Mouse (Mus musculus): ENCODE results near the gene Elovl7.

The Elovl7 gene

GRCm38 (mm10) chr13:108240012-108240411 is 25.8 kb downstream of the Elovl7 start:
- in situ Hi-C loops (cut with MboI, MseI): loop anchor here in 1 of 2 experiments (10.0 kb wide), 1 partner anchor 1505 kb away; no protein-coding TSS in a partner anchor

- in situ Hi-C loops (cut with MboI, MseI): loop anchor here in 1 of 2 experiments (10.0 kb wide), 1 partner anchor 1503 kb away; no protein-coding TSS in a partner anchor
These were observed 27.5 kb downstream of the Elovl7 start for GRCm38 (mm10) chr13:108241715-108242114.

DNA sequence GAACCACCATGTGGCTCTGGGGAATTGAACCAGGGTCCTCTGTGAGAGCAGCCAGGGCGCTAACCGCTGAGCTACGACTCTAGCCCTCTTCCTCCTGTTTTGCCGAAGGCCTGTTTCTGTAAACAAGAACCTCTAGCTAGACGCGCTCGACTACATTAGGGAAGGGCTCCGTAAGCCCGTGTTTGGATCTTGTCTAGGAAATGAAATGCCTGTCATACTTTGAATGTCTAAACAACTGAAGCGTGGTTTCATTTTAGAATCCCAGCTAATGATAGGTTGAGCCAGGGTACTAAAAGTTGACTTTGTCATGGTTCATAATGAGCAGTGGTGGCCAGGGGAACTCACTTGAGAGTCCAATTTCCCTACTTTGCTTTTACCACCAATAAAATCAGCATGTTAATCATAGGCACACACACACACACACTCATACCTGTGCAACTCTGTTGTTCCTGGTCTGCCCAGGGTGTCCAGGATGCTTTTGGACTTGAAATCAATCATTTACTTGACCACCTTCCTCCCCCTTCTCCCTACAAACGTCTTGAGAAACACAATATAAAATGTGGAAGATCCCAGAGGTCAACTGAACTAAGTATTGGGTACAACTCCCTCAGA is 31.0 kb downstream of the Elovl7 start:
- in situ Hi-C loops (cut with MboI, MseI): loop anchor here in 1 of 2 experiments (10.0 kb wide), 1 partner anchor 1500 kb away; no protein-coding TSS in a partner anchor

- in situ Hi-C loops (cut with MboI, MseI): loop anchor here in 1 of 2 experiments (10.0 kb wide), 1 partner anchor 1934 kb away; no protein-coding TSS in a partner anchor
These were observed 36.9 kb downstream of the Elovl7 start for GRCm38 (mm10) chr13:108251106-108251505.

- in situ Hi-C loops (cut with MboI, MseI): loop anchor here in 1 of 2 experiments (10.0 kb wide), 1 partner anchor 1931 kb away; no protein-coding TSS in a partner anchor
These were observed 39.8 kb downstream of the Elovl7 start for GRCm38 (mm10) chr13:108253977-108254376.

GRCm38 (mm10) chr13:108263042-108263441 is 48.8 kb downstream of the Elovl7 start:
- in situ Hi-C loops (cut with MboI, MseI): no loop called here

- in situ Hi-C loops (cut with MboI, MseI): no loop called here
These were observed 51.2 kb downstream of the Elovl7 start for GRCm38 (mm10) chr13:108265394-108265793.

DNA sequence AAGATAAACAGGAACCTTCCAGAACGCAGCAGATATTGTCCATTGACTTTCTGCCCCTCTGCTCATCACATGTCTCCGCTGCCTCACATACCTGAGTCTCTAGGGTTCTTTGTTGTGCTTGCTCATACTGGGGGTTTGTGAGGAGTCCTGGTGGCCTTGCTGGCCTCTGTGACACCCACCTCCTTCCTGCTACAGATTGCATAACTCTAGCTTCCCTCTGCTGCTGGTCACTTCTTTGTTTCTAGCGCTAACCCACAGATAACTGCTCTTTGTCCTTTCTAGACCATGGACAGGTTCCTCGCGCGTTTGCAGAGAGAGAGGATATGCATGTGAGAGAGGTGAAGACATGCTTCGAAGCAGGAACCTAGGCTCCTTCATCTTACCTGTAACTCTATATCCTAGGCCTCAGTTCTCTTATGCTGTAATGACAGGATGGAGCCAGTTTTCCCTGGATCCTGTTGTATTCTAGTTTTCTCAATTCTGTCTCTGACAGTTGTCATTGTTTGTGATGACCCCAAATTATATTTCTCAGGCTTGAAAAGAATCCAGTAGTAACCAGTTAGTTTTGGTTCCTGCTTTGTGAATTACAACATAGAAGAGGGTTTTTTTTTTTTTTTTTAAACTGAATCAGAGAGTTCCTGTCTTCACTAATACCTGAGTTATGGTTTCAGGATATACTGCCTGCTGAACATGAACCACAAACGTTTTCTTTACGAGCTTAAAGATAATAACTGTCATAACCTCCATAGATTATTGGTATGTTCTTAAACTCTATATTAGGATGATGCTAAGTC is 53.8 kb downstream of the Elovl7 start:
- in situ Hi-C loops (cut with MboI, MseI): no loop called here

DNA sequence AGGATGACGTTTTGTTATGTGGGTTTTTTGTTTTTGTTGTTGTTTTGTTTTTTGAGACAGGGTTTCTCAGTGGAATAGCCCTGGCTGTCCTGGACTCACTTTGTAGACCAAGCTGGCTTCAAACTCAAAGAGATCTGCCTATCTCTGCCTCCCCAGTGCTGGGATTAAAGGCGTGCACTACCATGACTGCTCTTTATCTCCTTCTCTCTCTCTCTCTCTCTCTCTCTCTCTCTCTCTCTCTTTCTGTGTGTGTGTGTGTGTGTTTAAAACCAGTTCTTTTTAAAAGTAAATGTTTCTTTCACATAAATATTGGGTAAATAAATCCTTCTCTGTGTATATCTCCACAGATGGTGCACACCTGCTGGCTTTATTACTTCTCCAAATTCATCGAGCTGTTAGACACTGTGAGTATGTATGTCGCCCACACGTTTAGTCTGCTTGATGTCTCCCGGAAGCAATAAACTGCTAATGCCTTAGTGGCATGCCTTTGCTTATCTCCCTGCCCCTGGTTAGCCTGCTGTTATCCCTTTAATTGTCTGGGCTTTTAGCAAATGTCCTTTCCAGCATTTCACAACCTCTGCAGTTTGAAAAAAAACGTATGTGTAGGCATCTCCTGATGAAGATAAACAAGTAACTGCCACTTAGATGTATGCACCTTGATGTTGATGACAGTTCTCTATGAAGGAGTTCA is 57.4 kb downstream of the Elovl7 start:
- in situ Hi-C loops (cut with MboI, MseI): no loop called here

DNA sequence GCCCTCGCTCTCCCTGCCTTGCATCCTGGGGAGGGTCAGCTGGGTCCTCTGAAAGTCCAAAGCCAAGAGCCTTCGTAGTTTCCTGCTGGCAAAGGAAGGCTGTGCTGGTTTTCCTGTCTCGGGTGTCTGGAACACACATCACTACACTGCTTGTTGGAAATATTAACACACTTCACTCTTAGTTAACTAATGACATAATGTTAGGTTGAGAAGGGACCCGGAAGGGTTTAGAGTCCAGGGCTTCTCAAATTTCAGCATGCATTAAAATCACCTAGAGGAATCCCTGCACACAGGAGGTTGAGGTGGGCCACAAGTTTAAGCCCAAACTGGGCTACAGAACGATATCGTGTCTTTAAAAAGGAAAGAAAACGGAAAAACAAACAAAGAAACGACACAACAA is 58.1 kb downstream of the Elovl7 start:
- in situ Hi-C loops (cut with MboI, MseI): no loop called here

- in situ Hi-C loops (cut with MboI, MseI): no loop called here
These were observed 58.8 kb downstream of the Elovl7 start for GRCm38 (mm10) chr13:108273034-108273433.

- in situ Hi-C loops (cut with MboI, MseI): no loop called here
These were observed 59.3 kb downstream of the Elovl7 start for GRCm38 (mm10) chr13:108273456-108273855.

DNA sequence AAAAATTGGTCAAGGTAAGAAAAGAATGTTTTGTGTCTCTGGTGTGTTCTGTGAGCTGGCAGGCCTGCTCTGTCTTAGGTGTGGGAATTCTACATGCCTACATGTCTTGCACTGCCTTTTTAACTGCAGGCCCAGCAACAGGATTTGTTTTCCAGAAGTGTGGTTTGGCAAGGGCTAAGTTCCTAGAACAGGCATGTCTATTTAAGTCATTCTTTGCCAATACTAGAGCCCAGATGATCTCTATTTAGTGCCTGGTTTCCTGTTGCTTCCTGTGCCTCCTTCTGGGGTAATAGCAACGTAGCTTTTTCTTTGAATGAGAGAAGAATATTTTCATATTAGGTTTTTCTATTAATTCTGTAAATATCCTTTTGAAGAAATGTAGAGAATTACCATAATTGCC is 62.4 kb downstream of the Elovl7 start:
- in situ Hi-C loops (cut with MboI, MseI): no loop called here

- in situ Hi-C loops (cut with MboI, MseI): no loop called here
These were observed 63.1 kb downstream of the Elovl7 start for GRCm38 (mm10) chr13:108277320-108277719.

GRCm38 (mm10) chr13:108278592-108278991 is 64.4 kb downstream of the Elovl7 start:
- in situ Hi-C loops (cut with MboI, MseI): no loop called here

- in situ Hi-C loops (cut with MboI, MseI): no loop called here
These were observed 70.1 kb downstream of the Elovl7 start for GRCm38 (mm10) chr13:108284312-108284711.

- in situ Hi-C loops (cut with MboI, MseI): no loop called here
These were observed 73.7 kb downstream of the Elovl7 start for GRCm38 (mm10) chr13:108287953-108288352.

DNA sequence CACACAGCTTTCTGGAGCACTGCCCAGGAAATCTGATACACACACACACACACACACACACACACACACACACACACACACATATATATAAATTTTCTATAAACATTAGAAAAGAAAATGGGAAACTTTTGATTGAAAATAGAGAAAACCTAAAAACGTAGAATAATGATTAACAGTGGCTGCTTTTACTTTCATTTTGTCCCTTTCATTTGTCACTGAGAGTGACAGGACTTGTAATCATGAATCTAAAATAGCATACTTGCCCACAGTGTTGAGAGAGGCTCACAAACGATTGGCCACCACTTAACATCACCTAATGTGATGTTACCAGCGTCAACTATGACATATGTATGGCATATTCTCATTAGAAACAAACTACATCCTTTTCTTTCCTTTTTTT is 75.2 kb downstream of the Elovl7 start:
- in situ Hi-C loops (cut with MboI, MseI): no loop called here

DNA sequence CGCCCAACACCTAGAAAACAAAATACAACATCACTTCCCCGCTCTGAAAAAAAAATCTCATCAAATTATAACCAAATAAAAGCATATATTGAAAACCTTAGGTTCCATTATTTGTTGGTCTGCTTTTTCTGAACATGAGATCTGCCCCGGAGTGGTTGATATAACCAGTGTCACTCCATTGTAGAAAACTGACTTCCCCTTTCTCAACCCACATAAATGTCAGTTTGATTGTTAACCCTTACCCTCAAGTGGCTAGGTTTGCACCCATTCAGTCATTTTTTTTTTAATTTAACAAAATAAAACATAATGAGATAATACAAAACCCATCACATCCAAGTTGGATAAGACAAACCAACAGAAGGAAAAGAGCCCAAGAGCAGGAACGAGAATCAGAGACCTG is 76.1 kb downstream of the Elovl7 start:
- in situ Hi-C loops (cut with MboI, MseI): no loop called here

DNA sequence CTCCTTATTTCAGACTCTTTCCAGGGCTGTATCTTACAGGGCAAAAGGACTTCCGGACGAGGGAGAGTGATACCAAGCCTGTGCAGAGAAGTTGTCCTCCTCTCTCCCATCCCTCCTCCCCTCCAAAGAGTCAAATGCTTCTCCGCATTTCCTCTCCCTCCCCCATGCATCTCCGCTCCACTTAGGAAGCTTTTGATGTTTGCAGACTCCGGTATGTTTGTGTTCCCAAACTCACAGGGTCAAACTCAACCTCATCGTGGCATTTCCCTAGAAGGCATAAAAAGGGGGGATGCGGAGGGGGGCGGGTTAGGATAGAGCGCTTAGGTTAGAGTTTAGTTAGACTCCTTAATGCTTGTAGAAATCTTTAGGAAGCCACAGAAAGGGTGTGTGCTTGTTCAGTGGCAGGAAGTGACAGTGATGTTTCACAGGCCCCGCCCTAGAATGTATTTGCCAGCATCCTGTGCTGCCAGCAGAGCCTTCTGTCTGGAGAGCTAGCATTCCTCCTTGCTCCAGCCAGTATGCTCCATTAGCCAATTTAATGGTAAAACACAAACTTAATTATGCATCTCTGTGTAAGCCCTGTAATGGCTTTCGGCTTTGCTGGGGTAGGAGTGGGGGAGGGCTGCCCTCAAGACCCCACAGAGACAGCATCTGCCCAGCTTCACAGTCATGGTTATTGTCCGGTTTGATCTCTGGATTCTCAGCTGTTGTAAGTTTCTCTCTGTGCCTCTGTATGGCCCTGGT is 83.3 kb downstream of the Elovl7 start:
- in situ Hi-C loops (cut with MboI, MseI): no loop called here

GRCm38 (mm10) chr13:108298241-108298640 is 84.0 kb downstream of the Elovl7 start:
- in situ Hi-C loops (cut with MboI, MseI): no loop called here
